Mouse (Mus musculus) thymus, adult 18-20 months (tissue): ENCODE results near the gene Tnip2.

ENCODE experiments used
- DNase-seq, 2 experiments: peaks; one replicate each; pipeline ENCODE4 v3.0.0; 2022; ENCODE audit warnings: mixed read lengths in 2 of 2

The Tnip2 gene

GRCm38 (mm10) chr5:34446207-34446606, 67.6 kb downstream of the Tnip2 start:
- no peak for DNase-seq
